Mouse (Mus musculus): ENCODE measurements at regions not wholly inside any gene's neighbourhood (a gene's known extent, or its start where the extent isn't known, plus 50 kb on each side); places are given as distances from the start of the nearest gene placed in this dataset.

DNA sequence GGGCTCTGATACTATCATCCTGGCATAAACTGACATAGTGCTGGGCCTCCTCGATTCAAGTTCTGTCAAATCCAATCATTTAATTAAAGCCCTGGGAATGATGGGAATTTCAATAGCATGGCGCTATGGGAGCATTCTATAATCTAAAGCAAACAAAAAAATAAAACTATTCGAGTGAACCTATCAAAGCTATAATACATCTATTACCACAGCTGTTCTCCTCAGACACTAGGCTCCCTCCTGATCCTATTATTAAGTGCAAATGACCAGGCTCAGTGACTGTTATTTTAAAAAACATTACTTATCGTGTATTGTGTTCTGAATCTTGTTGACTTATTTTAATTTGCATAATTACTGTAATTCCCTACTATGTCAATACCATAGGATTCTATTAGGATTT, 563.7 kb upstream of the Acvr2a start:
- no peak overlapping the region for H3K27ac ChIP-seq (replicated peaks)
- WGBS, result 59% methylated on average over 4 of the region's 4 CpGs
- no peaks in the 10 kb centered on the region for H3K4me1 ChIP-seq
- H3K27me3 ChIP-seq, result no peaks in the 10 kb centered on the region
- ATAC-seq (ENCODE audit: insufficient number of reproducible peaks, low FRiP score, low TSS enrichment, low read depth), result no peak
- H3K4me2 ChIP-seq (replicated peaks), result no peak overlapping the region
- no peak overlapping the region for H3K4me3 ChIP-seq (replicated peaks)
- no peaks in the 10 kb centered on the region for H3K36me3 ChIP-seq
- H3K9ac ChIP-seq, result no peak overlapping the region
- no peaks in the 10 kb centered on the region for H3K9me3 ChIP-seq (replicated peaks)

DNA sequence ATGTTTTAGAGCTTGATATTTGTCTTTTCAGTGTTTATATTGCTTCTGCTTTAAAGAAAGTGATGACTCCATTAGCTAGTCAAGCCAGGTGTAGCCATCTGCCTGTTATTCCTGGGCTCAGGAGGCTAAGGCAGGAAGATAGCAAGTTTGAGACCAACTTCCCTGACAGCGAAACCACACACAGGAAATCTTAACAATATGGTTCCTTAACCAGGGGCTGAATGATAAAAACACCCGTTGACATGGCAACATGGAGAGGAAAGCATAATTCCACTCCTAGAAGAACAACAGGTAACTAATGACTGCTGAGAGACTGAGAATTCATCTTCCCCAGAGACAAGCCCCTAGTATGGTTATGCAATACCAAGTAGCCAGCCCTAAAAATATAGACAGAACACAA, 553.6 kb upstream of the Acvr2a start:
- WGBS, result 57% methylated on average over 2 of the region's 2 CpGs
- no peak for ATAC-seq (ENCODE audit: insufficient number of reproducible peaks, low FRiP score, low TSS enrichment, low read depth)
- no peaks in the 10 kb centered on the region for H3K9me3 ChIP-seq (replicated peaks)
- no peaks in the 10 kb centered on the region for H3K27me3 ChIP-seq
- H3K9ac ChIP-seq, result no peak overlapping the region
- H3K4me1 ChIP-seq, result no peaks in the 10 kb centered on the region
- no peak overlapping the region for H3K4me2 ChIP-seq (replicated peaks)
- no peak overlapping the region for H3K27ac ChIP-seq (replicated peaks)
- H3K4me3 ChIP-seq (replicated peaks), result no peak overlapping the region
- H3K36me3 ChIP-seq, result no peaks in the 10 kb centered on the region
